Mouse (Mus musculus) spleen, adult 2 months (tissue): ENCODE measurements at regions not wholly inside any gene's neighbourhood (a gene's known extent, or its start where the extent isn't known, plus 50 kb on each side); places are given as distances from the start of the nearest gene placed in this dataset.

ENCODE experiments used
- DNase-seq, 2 experiments: peaks; one replicate each; pipeline versions ENCODE4 v3.0.0 to v3.0.0-alpha.2; 2012 to 2021; ENCODE audit warnings: low spot score in 2 of 2, low read depth in 1 of 2
- H3K27ac ChIP-seq: fragments of 200-500 bp; 2 replicates; pipeline ENCODE4 v1.5.1; 2012; ENCODE audit warnings: low read length, inconsistent platforms; ENCODE audit not compliant: insufficient read depth
- H3K27me3 ChIP-seq: fragments of 200-500 bp; 2 replicates; pipeline ENCODE4 v1.6.1; 2012; ENCODE audit warnings: mild to moderate bottlenecking, moderate library complexity, low read length, inconsistent platforms; ENCODE audit not compliant: control insufficient read depth, insufficient read depth
- H3K36me3 ChIP-seq: fragments of 200-500 bp; 2 replicates; pipeline ENCODE4 v1.6.1; 2012; ENCODE audit warnings: mild to moderate bottlenecking, low read length, inconsistent platforms; ENCODE audit not compliant: control insufficient read depth, insufficient read depth
- H3K4me1 ChIP-seq: fragments of 200-500 bp; 2 replicates; pipeline ENCODE4 v1.6.1; 2011; ENCODE audit warnings: inconsistent platforms; ENCODE audit not compliant: control insufficient read depth, insufficient read depth, insufficient read length
- H3K4me3 ChIP-seq: fragments of 200-500 bp; 2 replicates; pipeline ENCODE4 v1.5.1; 2011; ENCODE audit warnings: mild to moderate bottlenecking, inconsistent platforms; ENCODE audit not compliant: insufficient read depth, insufficient read length; ENCODE audit errors: extremely low read depth
- CTCF ChIP-seq: fragments of 200-500 bp; IDR thresholded peaks from 2 replicates; pipeline ENCODE4 v1.5.1; 2011; ENCODE audit warnings: mild to moderate bottlenecking, inconsistent platforms; ENCODE audit not compliant: insufficient read depth, insufficient read length, insufficient replicate concordance; ENCODE audit errors: extremely low read depth
- POLR2A ChIP-seq: fragments of 200-500 bp; IDR thresholded peaks from 2 replicates; pipeline ENCODE4 v1.6.1; 2011; ENCODE audit warnings: low read depth, low read length, inconsistent platforms
- WGBS: fragments of 180-500 bp; shearing (Covaris S2); methylation state at CpG from one replicate; pipeline ENCODE4 v1.1.7; 2018; 5-methylcytosine and 5-hydroxymethylcytosine counted together

DNA sequence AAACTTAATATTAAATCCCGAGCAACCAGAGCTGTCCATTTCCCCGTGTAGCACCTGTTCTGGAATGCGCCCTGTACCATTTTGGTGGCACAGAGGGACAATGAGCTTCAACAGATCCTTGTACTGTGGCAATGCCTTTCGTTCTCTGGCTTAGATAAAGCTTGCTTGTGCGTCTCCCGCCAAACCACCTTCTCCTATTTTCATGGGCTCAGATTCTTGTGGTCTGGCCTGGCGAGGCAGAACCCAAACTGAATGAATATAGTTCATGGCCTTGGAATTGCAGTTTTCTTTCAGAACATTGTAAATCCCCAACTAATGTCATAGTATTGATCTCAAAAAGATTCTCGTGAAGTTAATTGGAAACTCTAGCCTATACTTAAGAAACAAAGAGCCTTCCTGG lies 85.1 kb upstream of the Osmr start:
- WGBS, result 89% methylated on average over 8 of the region's 8 CpGs
- Histone ChIP-seq H3K4me1 (no peaks in the 10 kb centered on the region), H3K27me3 (no peaks in the 10 kb centered on the region), H3K27ac (no peak overlapping the region), H3K4me3 (no peak overlapping the region), H3K36me3 (no peaks in the 10 kb centered on the region)
- TF ChIP-seq POLR2A (no peak), CTCF (no peak)
- DNase-seq, result no peak

DNA sequence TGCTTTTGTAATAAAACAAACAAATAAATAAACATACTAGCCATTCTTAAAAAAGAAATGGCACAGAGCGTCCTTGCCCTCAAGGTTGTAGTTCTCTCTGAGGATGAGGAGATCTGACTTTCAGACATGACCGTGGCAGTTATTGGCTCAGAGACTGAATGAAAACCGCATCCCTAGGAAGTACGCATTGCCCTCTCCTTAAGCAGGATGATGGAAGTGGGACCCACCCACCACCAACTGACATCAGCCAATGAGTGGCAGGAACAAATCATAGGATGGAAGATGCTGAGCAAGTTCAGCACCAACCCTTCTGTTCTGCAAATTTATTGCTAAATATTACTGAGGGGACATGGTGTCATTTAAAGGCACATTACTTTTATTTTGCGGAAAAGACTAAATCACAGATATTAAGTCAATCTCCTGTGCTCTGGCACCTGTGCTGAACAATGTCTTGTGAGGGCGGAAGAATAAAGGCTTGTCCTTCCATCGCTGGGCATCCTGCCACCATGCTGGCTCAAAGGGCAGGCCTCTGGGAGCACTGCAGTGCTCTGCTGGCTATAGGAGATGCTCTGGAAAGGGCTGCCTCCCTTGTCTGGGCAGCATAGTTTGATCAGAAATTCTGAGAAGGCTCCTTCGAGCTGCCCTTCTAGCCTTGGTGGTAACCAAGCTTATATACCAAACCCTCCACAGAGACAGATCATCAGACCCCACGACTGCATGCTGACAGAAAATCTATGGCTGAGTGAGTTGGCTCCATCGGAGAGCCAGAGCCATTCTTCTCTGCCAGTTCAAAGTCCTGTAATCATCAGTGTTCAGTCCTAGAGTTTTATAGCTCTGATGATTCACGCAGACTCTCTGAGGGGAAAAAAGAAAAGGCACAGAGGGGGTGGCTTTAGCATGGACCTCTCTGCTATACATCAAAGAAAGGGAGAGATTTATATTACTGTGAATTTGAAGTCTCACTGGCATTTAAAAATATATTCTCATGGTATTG lies 86.3 kb upstream of the Osmr start:
- Histone ChIP-seq H3K4me1 (no peaks in the 10 kb centered on the region), H3K4me3 (no peak overlapping the region), H3K36me3 (no peaks in the 10 kb centered on the region), H3K27me3 (no peaks in the 10 kb centered on the region), H3K27ac (no peak overlapping the region)
- no peak for TF ChIP-seq POLR2A
- no peak for TF ChIP-seq CTCF
- DNase-seq, result no peak
- 79% methylated on average over 11 of the region's 11 CpGs for WGBS

DNA sequence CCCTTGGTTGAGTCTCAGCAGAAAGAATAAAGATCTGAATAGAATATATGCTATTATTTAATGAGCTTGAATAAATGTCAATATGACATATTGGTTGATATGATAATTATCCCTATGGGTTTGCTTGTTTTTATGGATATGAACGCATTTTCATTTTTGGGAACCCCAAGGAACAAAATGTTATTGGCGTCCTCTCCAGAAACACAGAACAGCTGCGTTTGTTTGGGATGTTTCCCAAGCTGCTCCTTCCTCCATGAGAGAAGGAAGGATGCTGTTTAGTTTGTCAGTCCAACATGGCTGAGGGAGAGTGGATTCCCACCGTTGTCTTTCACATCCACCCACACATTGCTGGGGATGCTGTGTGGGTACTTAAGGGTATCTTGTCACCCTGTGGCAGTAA lies 89.9 kb upstream of the Osmr start:
- TF ChIP-seq CTCF (no peak), POLR2A (no peak)
- Histone ChIP-seq H3K4me3 (no peak overlapping the region), H3K4me1 (no peaks in the 10 kb centered on the region), H3K36me3 (no peaks in the 10 kb centered on the region), H3K27ac (no peak overlapping the region), H3K27me3 (no peaks in the 10 kb centered on the region)
- 92% methylated on average over 4 of the region's 4 CpGs for WGBS
- DNase-seq, result no peak

DNA sequence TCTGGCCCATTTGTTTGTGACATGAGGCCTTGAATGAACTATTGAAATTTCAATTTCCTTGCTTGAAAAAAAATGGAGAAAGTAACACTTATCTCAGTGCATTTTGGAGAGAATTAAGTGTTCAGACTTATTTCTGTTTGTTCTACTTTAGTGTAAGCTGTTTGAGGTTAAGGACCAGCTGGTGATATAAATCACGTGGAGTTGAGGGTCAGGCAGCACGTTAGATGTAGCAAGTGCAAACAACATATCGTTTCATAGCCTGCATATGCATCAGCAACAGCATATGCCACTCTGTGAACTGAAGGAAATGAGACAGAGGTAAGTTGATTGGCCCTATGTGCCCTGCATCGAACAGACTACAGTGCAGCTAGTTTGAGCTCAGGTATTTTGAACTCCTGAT lies 90.7 kb upstream of the Osmr start:
- TF ChIP-seq CTCF (no peak), POLR2A (no peak)
- Histone ChIP-seq H3K27ac (no peak overlapping the region), H3K4me3 (no peak overlapping the region), H3K4me1 (no peaks in the 10 kb centered on the region), H3K36me3 (no peaks in the 10 kb centered on the region), H3K27me3 (no peaks in the 10 kb centered on the region)
- DNase-seq, result no peak
- 57% methylated on average over 4 of the region's 4 CpGs for WGBS

DNA sequence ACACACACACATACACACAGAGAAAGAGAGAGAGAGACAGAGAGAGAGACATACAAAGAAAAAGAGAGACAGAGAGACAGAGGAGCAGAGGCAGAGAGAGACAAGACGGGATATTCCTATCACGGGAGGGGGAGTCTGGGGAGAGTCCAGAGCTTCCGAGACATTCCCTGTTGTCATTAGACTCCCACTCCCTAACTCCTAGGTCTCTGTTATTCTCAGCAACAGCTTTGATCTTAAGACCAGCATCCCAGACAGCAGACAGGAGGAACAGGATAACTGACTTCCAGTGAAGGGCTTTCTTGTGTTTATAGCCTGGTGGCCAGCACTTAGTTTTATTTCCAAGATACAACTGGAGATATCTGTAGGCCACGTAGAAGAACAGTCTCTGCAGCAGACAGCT lies 99.6 kb upstream of the Osmr start:
- no peak for DNase-seq
- Histone ChIP-seq H3K27ac (no peak overlapping the region), H3K36me3 (no peaks in the 10 kb centered on the region), H3K4me1 (no peaks in the 10 kb centered on the region), H3K4me3 (no peak overlapping the region), H3K27me3 (no peaks in the 10 kb centered on the region)
- TF ChIP-seq CTCF, result no peak
- TF ChIP-seq POLR2A, result no peak
- WGBS, result 67% methylated on average over 4 of the region's 4 CpGs

DNA sequence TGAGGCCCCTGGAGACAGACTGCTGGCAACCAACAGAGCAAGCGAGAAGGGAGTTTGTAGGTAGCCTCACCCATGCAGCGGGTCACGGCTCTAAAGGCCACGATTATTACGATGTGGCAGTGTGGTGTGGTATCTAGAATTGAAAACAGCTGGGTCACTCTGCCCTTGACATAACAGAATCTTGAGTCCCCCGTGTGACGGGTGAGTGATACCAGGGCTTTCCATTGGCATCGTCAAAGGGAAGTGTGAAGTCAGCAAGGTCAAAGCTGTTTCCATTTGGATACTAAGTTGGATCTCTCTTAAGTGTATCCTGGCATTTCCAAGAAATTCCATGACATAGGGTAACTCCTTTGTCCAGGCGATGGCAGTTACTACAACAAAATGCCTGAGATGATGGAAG lies 106.7 kb upstream of the Osmr start:
- DNase-seq, result no peak
- H3K4me1 ChIP-seq, result no peaks in the 10 kb centered on the region
- no peak overlapping the region for H3K4me3 ChIP-seq
- H3K36me3 ChIP-seq, result no peaks in the 10 kb centered on the region
- 87% methylated on average over 9 of the region's 9 CpGs for WGBS
- no peak overlapping the region for H3K27ac ChIP-seq
- H3K27me3 ChIP-seq, result no peaks in the 10 kb centered on the region
- no peak for TF ChIP-seq POLR2A
- no peak for TF ChIP-seq CTCF

DNA sequence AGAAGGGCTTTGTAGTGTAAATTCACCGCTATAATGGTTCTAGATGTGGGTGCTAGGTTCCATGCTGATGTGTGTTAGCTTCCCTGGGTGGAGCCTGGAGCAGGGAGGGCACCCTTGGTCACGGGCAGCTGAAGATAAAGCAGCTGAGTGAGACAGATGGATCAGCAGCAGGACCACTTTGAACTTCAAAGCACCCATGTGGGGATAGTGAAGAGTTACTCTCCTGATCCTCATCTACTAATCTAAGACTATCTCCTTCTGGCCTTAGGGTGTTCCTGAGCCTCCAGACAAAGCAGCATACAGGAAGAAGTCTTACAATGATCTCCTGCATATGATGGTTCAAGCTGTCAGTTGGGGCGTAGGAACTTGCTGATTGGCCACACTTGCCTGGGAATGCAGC lies 107.1 kb upstream of the Lifr start:
- no peaks in the 10 kb centered on the region for H3K27me3 ChIP-seq
- DNase-seq, result no peak
- no peaks in the 10 kb centered on the region for H3K4me1 ChIP-seq
- TF ChIP-seq POLR2A (no peak), CTCF (no peak)
- no peaks in the 10 kb centered on the region for H3K36me3 ChIP-seq
- no peak overlapping the region for H3K27ac ChIP-seq
- 73% methylated on average over 3 of the region's 3 CpGs for WGBS
- no peak overlapping the region for H3K4me3 ChIP-seq
